Mouse (Mus musculus) frontal cortex, postnatal 14 days (tissue): ENCODE data around the gene Paqr7.

Experiments used
- DNase-seq, 2 experiments: peaks; one replicate each; pipeline ENCODE4 v3.0.0; 2022; ENCODE audit warnings: low spot score in 2 of 2

Gene Paqr7

DNA sequence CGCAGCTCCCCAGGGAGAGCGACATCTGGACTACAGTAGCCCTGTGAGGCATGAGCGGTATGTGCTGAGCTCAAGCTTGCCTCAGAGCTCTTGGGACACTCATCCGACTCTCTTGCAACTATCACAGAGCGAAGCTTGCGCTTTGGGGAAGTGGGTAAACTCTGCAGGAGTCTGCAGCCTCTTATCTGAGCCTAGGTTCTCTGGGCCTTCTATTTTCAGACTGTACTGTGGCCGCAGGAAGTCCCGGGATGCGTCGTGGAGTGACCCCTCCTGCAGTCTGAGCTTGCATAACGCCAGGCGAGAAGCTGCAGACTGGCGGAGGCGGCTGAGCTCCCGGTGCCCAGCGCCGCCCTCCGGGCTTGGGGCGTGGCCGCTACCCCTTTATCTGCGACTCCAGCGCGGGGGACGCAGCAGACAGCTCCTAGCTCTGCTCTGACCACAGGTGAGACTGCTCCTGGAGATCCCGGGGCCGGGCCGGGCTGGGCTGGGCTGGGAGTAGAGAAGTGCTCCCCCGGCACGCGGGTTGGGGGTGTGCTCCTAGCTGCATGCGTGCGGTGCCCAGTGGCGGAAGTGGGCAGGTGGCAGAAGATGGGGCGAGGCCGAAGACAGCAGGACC lies at the start of gene Paqr7:
Gene Paqr7 (plus strand): TSS at position 103 of the 616 bp plus-strand sequence.
- peak; percentile 56 to 61 for DNase-seq

DNA sequence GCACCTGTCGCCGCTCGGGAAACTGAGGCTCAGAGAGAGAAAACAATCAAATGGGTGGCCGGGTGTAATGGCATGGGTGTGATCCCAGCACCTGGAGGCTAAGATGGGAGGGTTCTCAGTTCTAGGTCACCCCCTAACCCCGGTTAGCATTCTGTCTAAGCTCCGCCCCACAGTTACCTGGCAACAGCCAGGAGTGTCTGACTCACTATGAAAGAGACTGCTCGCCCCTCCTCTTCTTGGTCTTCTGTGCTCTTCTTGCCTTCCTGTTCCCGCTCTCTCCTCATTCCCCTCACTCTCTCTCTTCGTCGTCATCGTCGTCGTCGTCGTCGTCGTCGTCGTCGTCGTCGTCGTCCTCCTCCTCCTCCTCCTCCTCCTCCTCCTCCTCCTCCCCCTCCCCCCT lies 48.5 kb upstream of the Paqr7 start:
- DNase-seq: no peak

DNA sequence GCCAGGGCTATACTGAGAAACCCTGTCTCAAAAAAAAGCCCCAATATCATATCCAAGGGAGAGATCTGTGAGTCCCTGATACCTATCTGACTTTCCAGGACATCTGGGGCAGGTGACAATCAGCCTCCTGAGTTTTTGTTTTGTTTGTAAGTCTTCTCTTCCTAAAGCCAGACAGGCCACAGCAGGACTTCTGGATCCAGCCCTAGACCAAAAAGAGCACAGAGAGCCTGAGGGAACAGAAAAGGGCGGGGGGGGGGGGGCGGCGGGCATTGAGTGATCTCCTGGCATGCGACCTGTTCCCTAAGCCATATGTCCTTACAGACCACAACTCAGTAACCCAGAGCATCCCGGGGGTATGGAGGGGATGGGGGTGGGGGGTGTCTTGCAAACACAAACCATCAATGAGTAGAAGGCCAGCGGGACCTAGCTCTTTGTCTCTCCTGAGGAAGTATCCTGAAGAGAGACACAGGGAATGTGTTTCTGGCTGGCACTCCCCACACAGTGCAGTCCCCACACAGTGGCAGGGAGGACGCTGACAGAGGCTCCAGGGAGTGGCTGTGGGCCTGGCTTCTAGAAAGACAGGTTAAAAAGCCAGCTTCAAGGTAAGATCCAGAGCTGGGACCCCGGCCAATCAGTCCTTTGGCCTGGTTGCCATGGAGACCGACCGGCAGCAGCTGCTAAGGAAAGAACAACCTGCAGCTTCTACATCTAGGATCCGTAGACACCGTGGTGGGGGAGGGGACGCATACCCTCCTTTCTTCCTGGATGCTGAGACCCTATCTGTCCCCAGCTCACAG lies 46.7 kb upstream of the Paqr7 start:
- DNase-seq: no peak

DNA sequence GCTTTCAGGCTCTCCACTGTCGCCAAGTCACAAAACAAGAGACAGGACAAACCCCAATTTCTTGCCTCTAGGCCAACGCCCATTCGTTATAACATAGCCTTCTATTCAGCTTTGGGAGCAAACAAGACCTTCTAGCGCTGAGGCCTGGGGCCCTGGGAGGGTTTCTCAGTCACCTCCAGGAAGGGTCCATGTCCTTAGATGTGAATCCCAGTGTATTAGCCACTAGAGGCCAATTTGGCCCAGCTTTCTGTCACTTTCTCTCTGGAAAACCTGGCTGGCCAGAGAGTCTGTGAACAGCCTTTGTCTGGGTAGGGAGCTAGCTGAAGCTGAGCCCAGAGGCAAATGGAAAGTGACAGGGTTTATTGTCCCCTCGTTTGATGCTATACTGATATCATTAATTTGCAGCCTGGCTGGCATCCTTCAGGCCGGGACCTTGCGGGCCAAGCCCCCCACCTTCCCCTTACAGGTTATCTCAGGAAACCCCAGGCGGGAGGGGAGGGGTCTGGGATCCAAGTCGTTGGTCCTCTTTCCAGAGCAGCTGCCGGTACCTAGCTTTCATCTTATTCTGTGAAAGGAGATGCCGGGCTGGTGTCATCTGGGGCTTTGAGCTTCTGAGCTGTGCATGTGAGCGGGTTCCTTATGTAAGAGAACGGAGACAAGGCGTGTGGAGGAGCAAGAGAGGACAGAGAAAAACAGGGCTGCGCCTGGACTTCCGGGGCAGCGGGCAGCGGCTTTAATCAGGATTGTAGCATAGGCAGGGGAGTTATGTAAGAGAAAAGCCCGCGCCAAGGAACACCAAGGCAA lies 45.9 kb upstream of the Paqr7 start:
- DNase-seq: peak in 1 of 2 experiments; percentile 59

DNA sequence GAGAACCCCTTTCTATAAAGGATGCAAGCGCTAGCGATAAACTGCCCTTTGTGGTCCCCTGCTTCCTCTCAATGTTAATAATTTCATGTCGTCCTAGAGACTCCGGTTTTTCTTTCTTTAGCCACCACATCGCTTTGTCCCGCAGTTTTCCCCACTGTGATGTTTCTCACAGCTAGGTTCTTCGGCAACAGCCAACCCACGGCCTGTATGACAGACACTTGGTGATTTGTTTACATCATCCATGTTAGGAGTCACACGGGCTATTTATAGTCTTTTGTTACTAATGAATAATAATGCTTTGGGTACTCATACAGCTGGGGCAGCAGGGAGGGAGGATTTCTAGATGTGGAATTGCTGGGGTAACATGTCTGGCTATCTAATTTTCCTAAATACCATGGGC lies 45.0 kb upstream of the Paqr7 start:
- DNase-seq: no peak

DNA sequence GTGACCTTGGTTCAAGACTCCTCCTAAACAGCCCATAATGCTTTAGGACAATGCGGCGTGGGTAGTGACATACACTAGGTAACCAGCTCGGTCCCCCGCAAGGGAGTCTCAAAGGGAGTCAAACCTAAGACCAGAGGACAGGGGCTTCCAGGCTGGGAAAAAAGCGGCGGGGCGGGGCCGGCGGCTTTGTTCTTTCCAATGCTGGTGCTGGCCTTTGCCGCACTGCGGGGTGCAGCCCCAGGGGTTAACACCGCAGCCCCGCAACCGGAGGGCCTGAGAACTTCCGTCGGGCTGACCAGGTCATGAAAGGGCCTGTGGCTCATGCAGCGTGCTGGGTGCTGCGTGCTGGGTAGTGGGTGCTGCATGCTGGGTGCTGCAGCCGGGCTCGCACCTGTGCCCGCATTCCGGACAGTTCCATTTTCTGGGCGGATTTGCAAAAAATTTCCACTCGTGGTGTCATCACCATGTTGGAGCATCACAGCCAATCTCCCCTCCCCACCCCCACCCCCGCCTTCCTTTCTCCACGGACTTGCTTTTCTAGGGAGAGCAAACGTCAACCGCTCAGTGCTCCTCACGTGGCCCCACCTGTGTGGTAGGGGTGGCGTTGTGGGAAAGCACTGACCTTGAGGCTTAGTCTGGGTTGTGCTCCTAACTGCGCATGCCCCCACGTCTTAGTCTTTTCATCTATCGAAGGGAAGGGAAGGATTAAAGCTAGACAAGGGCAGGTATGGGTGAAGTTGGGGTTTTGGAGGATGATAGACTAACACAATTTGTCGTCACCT lies 42.7 kb upstream of the Paqr7 start:
- no peak for DNase-seq

DNA sequence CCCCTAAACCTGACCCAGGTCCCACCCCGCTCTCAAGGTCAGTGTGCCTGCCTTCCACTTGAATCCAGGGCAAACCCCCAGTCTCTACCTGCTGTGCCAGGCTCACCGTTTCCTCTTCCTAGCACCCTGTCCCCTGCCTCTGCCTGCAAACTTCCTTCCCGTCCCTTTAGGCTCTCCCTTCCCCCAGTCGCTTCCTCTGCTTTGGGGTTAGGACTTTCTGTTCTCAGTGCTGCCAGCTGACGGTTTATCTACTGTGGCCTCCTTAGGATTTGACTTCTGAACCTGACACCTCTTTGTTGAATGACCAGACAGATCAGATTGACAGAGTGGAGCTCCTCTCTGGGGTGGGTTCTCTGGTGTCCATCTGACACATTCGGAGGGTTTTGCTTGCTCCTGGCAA lies 41.2 kb upstream of the Paqr7 start:
- DNase-seq: no peak

DNA sequence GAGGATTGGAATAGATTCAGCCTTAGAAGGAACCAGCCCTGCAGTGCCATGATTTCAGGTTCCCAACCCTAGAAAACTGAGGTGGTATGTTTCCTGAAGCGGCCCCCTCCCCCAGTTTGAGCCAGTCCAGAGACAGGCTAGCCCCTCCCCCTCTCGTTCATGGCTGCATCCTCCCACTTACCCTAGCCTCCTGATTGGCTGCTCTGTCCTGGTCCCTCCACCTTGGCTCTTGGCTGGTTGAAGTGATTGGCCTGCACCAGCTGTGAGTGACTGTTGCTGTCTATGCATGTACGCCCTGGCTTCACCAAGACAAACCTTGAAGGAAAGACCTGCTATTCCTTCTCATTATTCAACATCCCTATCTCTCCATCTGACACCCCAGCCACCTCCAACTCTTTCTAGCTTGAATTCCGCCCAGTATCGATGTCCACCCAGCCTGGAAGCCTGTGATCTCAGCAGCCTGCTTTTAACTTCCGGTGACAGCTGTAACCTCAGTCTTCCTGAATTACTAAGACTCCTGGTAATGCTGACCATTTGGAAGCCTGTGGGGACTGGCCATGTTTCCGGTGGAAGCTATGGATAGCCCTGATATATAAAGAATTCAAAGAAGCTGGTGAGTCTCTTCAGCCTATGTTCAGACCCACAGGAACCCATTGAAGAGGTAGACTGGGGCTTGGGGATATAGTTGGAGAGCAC lies 39.2 kb upstream of the Paqr7 start:
- DNase-seq: no peak

DNA sequence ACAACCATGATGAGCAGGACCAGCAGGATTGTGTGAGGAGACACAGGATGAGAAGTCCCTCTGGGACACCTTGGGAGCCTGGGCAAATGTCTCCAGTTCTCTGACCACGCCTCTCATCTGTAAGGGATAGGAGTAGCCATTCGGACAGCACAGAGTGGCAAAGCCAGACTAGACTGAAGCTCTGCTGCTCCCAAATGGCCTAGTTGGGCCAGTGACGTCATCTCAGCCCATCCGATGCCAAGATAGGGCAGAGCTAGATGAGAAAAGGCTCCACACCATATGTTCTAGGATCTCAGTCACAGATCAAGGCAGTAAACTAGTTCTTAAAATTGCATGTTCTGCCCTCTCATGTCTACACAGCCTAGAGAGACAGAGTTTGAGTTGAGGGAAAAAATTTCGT lies 37.6 kb upstream of the Paqr7 start:
- DNase-seq: no peak

DNA sequence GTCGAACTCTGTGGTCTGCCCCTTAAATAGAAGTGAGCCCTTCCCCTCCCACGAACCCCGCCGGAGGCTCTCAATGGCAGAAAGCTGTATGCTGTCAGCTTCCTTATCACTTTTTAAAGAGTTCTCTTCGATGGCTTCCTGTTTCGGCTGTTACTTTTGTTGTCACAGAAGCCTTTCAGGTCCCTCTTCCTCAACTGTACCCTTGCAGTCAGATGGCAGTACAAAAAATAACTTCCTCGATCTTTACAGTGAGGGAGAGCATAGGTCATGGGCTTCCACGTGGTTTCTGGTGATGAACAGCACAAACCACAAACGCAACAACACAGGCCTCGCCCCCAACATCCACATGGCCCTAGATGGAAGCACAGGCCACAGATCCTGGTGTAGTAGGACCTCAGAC lies 36.2 kb upstream of the Paqr7 start:
- no peak for DNase-seq

DNA sequence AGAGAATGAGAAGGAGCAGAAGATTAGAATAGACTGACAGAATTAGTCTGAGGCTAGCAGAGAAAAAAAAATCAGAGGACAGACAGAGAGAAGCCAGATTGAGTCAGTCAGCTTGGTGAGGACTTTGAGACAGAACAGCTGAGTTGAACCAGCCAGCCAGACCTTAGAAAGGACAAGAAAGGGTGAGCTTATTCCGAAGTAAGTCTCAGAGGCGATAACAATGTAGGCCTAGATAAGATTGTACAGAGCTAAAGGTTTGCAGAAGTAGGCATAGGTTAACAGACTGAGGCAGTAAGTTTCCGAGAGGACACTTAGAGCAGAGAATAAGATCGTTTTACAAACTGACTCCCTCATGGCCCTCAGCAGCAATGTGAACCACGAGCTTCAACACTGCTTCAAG lies 35.2 kb upstream of the Paqr7 start:
- DNase-seq: no peak

DNA sequence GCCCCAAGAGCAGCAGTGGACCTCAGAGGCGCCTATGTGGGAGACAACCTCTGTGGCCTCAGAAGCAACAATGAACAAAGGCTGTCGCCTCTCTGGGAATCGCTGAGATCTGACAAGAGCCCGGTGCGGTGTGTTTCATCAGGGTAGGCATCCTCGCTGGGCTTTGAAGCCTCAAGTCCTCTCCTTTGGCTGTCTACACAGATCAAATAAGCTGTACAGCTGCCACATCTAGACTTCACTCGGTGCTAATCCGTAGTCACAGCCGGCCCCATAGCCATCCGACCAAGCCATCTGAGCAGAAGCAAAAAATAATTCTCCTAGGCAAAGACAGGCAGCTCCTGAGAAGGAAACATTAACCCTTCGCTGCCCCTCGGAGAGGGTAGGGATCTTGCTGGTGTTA lies 30.7 kb upstream of the Paqr7 start:
- no peak for DNase-seq

DNA sequence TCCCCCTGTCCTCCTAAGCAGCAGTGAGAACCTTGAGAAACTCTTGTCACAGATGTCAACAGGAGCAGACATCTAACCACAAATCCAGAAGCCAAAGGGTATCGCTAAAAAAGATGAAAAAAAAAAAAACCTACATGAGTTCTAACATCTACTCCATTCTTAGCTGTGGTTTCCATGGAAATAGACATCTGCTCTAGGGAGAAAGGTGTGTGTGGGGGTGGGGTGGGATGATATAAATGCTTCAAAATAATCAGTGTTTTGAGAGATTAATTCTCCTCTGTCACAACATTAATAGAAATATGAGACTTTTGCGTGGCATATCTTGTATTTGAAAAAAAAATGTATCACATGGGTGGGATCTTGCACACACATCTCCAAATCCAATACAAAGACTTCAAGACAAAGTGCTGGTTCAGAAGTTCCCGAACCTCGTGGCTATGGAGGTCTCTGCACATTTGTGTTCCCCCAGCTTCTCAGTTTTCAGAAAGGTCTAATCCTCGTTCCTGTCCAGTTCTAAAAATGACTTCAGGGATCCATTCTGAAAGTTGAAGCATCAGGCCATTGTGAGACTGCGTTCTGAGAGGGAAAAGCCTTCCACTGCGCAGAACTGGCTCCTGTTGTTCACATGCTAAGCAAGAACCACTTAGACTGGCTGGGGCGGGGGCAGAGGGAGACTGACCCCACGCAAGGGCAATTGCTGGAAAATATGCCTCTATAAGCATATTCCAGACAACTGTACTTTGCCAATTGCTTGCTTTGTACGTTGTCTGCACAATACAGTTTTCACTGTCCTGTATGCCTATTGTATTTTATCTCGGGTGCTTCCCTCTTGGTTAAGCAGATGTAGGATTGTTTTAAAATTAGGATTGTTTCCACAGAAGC lies 29.9 kb upstream of the Paqr7 start:
- DNase-seq: no peak

DNA sequence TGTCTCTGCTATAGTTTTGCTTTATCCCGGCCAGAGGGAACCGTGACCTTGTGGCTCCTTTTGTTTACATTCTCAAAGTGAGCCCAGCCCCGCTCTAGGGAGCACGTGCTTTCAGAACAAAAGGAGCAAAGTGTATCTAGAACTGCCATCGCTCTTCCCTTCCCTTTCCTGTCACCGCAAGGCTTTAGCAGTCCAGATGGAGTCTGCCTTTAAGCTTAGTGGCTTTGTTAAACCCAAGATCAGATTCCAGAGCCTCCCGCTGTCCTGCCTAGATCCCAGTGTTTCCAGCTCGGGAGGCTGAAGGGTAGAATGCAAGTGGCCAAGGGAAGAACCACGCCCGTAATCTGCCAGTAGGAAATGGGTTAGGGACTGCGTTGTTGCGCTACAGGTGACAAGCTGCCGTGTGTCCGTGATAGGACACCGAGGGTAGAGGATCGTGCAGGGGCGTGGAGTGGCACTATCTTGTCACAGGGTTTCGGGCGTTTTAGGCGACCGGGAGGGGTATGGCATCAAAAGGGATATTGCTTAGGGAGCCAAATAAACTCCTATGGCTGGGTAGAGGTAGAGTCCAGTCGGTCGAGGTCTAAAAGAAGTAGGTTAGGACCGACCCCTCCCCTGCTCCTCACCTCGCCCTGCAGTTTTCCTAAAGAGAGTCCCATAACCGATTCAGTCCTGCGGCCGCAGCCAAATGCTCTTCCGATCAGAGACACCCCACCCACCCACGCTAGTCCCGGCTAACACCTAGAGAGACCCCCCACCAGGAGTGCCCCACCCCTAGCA lies 28.9 kb upstream of the Paqr7 start:
- no peak for DNase-seq

DNA sequence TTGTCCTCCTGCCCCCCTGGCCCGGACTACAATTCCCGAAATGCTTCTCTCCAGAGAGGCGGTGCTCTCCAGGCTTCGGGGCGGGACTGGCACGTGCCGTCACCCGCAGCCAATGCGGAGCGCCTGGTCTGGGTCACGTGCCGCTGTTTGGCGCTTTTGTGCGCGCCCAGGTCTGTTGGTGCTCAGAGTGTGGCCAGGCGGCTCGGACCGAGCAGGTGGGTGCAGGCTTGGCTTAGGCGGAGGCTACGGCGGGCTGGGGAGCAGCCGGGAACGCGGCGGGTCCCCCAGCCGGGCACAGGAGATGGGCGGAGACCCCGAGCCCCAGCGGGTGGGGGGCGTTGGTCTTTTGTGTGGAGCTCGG lies 28.3 kb upstream of the Paqr7 start, which contains the start of gene Stmn1:
Gene Stmn1 (plus strand): TSS at position 106 of the 361 bp plus-strand sequence.
- peak; percentile 93 to 94 for DNase-seq

DNA sequence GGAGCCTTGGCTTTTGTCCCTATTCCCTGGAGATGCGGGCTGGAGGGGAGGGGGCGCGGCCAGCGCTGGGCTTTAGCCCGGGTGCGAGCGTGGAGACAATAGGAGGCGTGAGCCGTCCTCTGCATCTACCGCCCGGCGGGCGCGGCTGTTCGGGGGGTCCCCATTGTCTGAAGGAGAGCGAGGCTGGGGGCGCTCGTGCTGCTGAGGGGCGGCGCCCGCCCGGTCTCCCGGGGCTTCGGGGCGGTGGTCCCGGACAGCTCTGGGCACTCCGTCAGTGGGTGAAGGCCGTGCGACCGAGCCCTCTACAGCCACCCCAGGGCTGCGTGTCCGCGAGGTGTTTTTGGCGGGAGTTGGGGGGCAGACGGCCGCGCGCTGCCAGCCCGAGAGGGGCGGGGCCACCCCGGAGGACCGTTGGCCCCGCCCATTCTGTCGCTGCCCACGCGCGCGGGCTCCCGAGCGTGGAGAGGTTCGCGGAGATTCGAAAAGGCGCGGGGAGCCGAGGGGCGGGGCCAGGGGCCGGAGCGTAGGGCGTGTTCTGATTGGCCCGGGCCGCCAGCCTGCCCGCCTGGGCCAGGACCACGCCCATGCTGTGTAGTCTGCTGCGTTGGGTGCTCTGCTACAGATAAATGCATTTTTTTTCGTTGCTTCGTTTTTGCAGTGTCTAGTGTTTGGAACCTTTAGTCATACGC lies 27.8 kb upstream of the Paqr7 start:
- peak; percentile 87 to 90 for DNase-seq

DNA sequence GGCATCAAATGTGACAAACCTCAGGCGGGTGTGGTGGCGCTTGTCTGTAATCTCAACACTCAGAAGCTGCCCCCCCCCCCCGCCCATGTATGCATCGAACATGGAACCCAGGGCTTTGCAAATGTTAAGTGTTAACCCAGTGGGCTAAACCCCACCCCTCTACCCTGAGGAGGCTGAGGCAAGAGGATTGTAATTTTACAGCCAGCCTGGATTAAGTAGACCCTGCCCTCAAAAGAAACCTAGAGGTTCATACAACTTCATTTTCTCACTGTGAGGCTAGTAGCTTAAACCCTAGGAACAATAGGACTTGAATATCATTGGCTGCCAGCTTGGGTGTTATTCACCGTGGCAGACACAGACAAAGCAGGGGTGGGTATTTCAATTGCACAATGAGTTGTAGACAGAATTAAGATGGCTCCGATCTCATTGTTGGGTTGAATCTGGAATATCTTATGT lies 27.1 kb upstream of the Paqr7 start:
- DNase-seq: no peak

DNA sequence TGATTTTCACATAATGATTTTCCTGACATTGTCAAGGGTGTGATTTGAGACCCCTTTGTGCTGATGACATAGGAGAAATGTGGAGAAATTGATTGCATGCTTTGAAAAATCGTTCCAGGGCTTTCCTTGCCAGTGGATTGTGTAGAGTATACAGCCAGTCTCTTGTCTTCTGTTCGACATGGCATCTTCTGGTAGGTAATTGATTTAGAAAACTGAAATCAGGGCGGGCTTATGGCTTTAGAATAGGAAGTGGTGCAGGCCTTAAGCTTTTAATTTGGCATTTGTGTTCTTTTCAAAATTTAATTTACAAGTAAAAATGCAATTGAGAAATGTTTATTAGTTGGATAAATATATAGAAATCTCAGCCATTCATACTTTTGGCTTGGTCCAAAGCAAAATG lies 26.5 kb upstream of the Paqr7 start:
- no peak for DNase-seq

DNA sequence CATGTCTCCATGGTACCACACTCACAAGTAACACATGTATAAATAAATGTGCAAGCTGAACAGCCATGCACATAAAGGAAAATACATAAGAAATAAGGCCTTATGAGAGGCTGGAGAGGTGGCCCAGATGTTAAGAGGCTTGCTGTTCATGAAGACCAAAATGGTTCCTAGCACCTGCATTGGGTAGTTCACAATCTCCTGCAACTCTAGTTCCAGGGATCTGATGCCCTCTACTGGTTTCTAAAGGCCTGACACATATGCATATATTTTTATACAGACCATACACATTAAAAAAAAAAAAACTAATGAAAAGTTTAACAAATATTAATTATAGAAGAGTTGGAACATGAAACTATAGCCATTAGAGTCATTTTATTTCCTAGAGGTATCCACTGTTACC lies 25.0 kb upstream of the Paqr7 start:
- no peak for DNase-seq
